Mouse (Mus musculus): ENCODE measurements around the gene Plekhb1.

The Plekhb1 gene

GRCm38 (mm10) chr7:100661264-100661663 is 950 bp downstream of the Plekhb1 start:
- in situ Hi-C loops (cut with MboI; ENCODE audit: unreplicated experiment in 2 of 2) = loop anchor here (5.0 to 10.0 kb wide), 5 partner anchors 136 to 379 kb away; no protein-coding TSS in a partner anchor

DNA sequence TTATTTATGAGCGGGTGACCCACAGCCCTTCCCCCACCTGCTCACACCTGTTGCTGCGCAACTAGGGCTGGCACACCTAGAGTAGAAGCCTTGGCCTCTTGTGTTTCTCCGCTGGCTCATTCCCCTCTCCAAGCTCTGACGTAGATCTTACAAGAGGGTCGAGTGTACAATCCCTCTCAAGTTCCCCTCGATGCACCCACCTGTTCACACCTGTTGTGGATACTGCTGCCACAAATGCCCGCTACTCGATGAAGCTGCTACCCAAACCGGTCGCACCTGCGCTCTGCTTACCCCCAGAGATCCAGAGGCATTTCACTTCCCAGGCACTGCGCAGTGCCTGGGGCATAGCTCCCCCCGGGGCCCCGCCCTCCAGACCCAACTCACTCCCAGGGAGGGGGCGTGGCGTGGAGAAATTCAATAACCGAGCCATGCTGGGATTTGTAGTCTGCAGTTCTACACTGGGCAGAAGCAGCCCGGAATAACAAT is 4.1 kb downstream of the Plekhb1 start:
- in situ Hi-C loops (cut with MboI; ENCODE audit: unreplicated experiment in 2 of 2) = no loop called here

DNA sequence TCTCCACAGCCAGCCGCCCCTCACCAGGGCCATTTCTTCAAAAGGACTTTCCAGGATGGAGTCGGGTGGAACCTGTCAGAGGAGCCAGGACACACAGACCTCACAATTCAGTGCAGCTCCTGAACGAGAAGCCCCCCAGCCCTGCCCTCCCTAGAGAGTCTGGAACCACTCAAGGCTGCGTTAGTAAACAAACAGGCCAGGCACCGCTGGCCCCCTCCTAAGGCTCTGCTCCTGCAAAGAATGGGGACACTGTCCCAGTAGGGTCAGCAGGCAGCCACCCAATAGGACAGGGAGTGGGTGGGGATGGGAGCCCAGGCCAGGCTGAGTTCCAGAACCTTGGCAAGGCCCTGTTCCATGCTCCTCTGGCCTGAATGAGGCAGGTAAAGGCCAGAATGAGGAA is 5.5 kb downstream of the Plekhb1 start:
- in situ Hi-C loops (cut with MboI; ENCODE audit: unreplicated experiment in 2 of 2) = no loop called here

- in situ Hi-C loops (cut with MboI; ENCODE audit: unreplicated experiment in 2 of 2) = no loop called here
Measured at GRCm38 (mm10) chr7:100654441-100654840, 7.8 kb downstream of the Plekhb1 start.

- in situ Hi-C loops (cut with MboI; ENCODE audit: unreplicated experiment in 2 of 2) = no loop called here
Measured at GRCm38 (mm10) chr7:100653480-100654266, 8.5 kb downstream of the Plekhb1 start.

DNA sequence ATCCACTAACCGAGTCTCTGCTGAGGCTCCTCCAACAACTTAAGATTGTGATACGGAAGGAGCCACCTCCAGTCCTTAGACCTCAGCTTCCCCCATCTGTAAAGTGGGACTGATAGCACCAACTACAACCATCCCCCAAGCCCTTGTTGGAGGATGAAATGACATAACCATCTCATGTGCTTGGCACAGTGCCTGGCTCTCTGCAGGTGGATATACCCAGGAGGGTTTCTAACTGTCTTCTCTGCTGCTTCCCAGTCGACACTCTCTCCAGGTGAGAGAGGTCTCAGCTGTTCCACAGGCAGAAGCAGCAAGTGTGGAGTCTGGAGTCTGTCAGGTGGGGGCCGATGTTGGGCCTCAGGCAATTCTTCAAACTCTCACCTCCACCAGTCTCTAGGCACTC is 11.2 kb downstream of the Plekhb1 start:
- in situ Hi-C loops (cut with MboI; ENCODE audit: unreplicated experiment in 2 of 2) = no loop called here

DNA sequence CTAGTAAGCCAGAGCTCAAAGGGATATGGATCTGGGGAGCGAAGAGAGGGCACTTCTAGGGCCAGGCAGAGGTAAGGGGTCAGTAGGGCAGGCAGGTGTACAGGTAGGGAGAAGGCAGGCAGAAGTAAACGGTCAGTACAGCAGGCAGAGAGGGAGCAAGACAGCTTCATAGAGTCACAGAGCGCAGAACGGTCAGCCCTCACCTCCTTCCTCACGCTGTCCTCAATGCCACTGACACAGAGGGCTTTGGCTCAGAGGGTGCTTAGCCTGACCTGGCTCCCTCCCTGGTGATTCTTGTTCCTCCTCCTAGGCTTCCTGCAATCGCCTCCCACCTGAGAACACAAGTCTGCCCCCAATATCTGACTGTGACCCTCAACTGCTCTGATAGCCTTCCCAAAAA is 11.8 kb downstream of the Plekhb1 start:
- in situ Hi-C loops (cut with MboI; ENCODE audit: unreplicated experiment in 2 of 2) = no loop called here

- in situ Hi-C loops (cut with MboI; ENCODE audit: unreplicated experiment in 2 of 2) = no loop called here
Measured at GRCm38 (mm10) chr7:100649826-100650225, 12.4 kb downstream of the Plekhb1 start.

DNA sequence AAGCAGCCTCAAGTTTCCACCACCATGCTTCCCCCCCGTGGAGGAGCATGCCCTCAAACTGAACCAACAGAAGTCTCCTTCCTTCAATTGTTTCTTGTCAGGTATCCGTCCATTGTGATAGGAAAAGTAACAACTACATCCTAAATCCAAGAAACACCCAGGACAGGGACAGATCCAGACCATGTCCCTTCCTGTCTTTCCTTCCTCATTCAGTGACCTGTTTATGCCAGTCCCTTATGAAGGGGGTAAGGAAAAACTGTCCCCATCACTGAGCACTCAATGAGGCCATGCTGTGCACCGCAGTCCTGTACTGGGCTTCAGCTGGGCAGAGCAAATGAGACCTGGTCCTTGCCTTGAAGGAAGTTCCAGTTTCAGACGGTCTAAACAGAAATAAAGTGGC is 13.1 kb downstream of the Plekhb1 start:
- in situ Hi-C loops (cut with MboI; ENCODE audit: unreplicated experiment in 2 of 2) = no loop called here

DNA sequence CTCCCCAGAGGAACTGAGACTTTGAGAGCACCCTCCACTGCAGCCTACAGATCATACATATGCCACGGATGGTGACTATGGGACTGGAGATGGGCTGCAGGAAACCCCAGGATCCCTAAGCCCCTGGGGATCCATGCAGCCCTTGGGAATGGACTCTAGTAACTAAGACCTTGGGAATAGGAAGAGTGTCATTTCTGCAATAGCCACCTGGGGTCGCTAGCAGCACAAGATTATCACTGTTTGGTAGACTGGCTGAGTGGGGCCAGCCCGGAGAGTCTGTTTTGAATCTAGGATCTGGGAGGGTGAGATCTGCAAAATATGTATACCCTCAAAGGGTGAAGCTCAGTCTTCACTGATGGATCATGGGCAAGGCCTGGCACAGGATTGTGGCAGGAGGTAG is 17.1 kb downstream of the Plekhb1 start:
- in situ Hi-C loops (cut with MboI; ENCODE audit: unreplicated experiment in 2 of 2) = no loop called here

DNA sequence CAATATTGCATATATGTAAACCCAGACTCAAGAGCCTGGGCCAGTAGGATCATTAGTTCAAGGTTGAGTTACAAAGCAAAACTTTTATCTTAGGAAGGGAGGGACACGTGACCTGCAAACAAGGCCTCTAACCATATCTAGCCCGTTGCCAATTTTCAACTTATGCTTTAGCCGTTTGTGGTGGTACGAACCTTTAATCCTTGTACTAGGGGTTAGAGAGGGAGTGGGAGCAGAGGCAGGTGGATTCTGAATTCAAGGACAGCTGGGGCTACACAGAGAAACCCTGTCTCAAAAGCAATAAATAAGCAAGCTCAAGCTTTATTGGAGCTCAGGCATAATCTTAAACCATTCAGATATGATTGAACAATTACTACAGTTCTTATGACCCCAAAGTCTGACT is 19.8 kb downstream of the Plekhb1 start:
- in situ Hi-C loops (cut with MboI; ENCODE audit: unreplicated experiment in 2 of 2) = no loop called here

DNA sequence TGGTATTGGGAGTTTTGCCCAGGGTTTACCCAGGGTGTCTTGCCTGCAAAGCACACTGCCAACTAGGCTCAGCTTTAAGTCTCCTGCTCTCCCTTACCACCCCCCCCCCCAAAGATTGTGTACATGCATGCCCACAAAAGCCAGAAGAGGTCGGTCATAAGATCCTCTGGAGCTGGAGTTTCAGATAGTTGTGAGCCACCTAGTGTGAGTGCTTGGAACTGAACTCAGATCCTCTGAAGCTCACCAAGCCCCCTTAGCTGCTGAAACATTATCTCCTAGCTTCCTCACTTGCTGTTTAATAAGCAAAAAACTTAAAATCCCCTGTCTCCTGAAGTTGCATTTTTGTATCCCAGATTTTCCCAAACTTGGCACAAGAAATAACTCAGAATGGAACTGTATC is 24.6 kb downstream of the Plekhb1 start:
- in situ Hi-C loops (cut with MboI; ENCODE audit: unreplicated experiment in 2 of 2) = loop anchor here in 1 of 2 experiments (5.0 kb wide), 1 partner anchor 110 kb away; no protein-coding TSS in a partner anchor

GRCm38 (mm10) chr7:100624538-100624937 is 37.7 kb downstream of the Plekhb1 start:
- in situ Hi-C loops (cut with MboI; ENCODE audit: unreplicated experiment in 2 of 2) = no loop called here

- in situ Hi-C loops (cut with MboI; ENCODE audit: unreplicated experiment in 2 of 2) = no loop called here
Measured at GRCm38 (mm10) chr7:100622277-100622676, 39.9 kb downstream of the Plekhb1 start.

DNA sequence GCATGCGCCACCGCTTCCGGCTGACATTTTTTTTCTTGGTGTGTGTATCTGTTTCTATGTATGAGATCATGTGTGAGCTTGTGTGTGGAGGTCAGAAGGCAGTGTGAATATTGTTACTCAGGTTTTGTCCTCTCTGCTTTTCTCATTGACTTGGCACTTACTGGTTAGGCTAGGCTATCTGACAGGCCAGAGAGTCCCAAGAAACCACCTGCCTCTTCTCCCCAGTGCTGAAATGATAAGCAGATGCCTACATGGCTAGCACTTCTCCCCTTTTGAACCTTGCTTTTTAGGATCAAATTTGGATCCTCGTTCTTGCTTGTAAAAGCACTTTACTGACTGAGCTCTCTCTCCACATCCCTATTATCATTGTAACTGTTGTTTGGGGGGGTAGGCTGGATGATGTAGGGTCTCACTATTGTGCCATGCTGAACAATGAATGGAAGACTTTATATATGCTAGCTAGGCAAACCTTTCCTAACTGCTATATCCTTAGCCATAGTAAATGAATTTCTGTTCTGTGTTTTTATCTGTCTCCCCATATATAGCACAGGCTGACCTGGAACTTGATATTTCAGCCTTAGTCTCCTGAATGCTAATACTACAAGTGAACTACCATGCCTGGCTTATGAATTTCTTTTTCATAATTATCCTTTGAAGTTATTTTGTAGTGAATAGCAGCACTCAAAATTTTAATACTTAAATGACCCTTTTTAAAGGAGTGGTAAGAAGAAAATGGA is 45.9 kb downstream of the Plekhb1 start:
- in situ Hi-C loops (cut with MboI; ENCODE audit: unreplicated experiment in 2 of 2) = no loop called here

DNA sequence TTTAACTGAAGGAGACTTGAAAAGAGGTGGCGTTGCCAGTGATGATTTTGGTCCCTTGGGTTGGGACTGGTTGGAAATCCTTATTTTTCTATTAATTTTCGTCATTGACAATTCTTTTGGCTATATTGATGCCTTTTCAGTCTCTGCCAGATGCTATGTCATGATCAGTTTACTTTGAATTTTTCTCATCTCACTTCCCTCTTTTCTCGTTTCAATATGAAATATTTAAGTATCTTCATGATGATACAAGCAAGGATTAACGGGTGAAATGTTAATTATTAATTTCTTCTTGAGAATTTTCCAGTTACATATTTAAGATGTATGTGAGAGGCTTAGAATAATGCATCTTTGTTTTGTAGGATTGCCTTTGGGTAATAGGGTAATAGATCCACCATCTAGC is 53.3 kb downstream of the Plekhb1 start:
- in situ Hi-C loops (cut with MboI; ENCODE audit: unreplicated experiment in 2 of 2) = no loop called here

GRCm38 (mm10) chr7:100608130-100608741 is 54.0 kb downstream of the Plekhb1 start, which contains the start of gene Mrpl48:
Gene Mrpl48 (minus strand): TSS chr7:100608301.
- in situ Hi-C loops (cut with MboI; ENCODE audit: unreplicated experiment in 2 of 2) = no loop called here

DNA sequence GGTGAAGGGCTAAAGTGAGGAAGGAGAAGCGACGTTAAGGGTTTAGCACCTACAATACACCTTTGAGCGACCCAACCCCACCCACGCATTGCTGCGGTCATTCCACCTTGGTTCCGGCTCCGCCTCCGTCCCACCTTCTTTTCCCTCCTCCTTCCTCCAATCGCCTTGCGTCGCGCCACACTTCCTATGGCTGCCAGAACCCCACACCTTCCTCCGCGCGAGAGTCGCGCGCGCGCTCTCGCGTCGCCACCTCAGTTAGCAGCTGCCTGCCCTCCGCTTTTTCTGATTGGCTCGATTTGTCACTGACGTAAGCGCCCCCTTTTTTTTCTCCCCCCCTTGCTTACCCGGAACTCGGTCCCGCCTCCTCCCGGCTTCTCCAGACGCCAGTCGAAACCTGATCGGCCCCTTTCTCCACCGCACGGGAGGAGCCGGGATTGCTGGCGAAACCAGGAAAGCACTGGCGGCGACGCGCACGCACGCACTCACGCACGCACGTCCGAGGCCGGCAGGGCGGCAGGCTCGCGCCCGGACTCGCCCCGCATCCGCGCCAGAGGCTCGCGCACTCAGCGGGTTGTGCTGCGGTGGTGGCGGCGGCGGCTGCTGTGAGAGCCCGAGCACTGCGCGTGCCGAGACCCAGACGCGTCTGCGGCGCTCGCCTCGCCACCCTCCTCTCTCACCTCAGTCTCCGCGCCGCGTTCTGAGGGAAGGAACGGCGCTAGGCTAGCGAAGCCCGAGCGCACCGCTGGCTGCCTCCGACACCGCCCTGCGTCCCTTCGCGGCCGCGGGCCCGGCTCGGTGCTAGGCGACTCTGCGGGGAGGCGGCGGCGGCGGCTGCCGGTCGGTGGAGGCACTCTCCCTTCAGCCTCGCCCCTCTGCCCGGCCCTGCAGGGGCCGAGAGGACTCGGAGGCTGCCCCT is 54.7 kb downstream of the Plekhb1 start, which contains the start of gene Rab6a:
Rab6a (plus strand) TSS at position 197 of the 916 bp plus-strand sequence.
- in situ Hi-C loops (cut with MboI; ENCODE audit: unreplicated experiment in 2 of 2) = no loop called here

GRCm38 (mm10) chr7:100600211-100600610 is 62.0 kb downstream of the Plekhb1 start:
- in situ Hi-C loops (cut with MboI; ENCODE audit: unreplicated experiment in 2 of 2) = no loop called here

DNA sequence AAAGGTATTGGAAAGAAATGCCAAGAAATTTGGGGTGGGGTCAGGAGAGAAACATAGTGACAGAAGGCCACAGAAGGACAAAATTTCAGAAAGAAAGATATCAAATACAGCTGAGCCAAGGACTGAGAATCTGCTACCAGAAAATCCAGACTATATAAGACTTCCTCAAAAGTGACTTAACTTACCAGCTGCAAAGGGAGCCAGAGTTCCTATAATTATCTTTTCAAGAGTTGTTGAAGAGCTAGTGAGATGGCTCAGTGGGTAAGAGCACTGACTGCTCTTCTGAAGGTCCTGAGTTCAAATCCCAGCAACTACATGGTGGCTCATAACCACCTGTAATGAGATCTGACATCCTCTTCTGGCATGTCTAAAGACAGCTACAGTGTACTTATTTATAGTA is 68.9 kb downstream of the Plekhb1 start:
- in situ Hi-C loops (cut with MboI; ENCODE audit: unreplicated experiment in 2 of 2) = no loop called here
